Mouse (Mus musculus) CD4-positive, CD25-positive, alpha-beta regulatory T cell, adult 2 months (primary cell): ENCODE measurements around the gene Zfp770.

Experiments used
- DNase-seq: peaks from one replicate; pipeline ENCODE4 v3.0.0-alpha.2; 2012; ENCODE audit warnings: low read depth, low spot score

Gene Zfp770

DNA sequence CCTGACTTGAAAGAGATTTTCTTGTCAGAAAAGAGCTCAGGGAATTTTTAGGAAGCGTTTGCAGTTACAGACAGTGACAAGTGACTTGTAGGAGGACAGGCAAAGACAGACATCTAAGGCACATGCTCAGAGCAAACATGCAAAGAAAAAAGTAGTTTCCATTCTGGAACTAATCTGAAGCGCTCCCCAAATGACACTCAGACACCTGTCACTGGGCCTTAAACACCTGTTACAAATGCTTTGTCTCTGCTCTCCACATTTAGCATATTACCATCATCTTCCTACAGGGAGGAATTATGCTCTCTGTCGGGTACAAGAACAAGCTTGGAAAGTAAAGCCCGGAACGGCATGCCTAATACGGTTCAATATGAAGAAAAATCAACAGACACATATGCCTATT, 57.4 kb downstream of the Zfp770 start:
- no peak for DNase-seq
